Mouse (Mus musculus) heart, adult 2 months (tissue): ENCODE measurements around the gene Iqschfp.

ENCODE experiments used
- CTCF ChIP-seq: fragments of 200-600 bp; IDR thresholded peaks from 2 replicates; pipeline ENCODE4 v1.8.1; 2022; ENCODE audit warnings: antibody characterized with exemption, mild to moderate bottlenecking, moderate library complexity
- EP300 ChIP-seq: fragments of 200-500 bp; IDR thresholded peaks from 2 replicates; pipeline ENCODE4 v1.6.1; 2011; ENCODE audit warnings: low read depth, low read length, control low read depth; ENCODE audit not compliant: insufficient read depth
- POLR2A ChIP-seq: fragments of 200-500 bp; IDR thresholded peaks from 2 replicates; pipeline ENCODE4 v1.6.1; 2011; ENCODE audit warnings: mild to moderate bottlenecking, low read depth, low read length, control low read depth; ENCODE audit not compliant: insufficient read depth

GRCm38 (mm10) chr3:68638703-68639102, 746.7 kb downstream of the Iqschfp start:
- no peak for TF ChIP-seq CTCF
- TF ChIP-seq POLR2A: no peak
- TF ChIP-seq EP300: no peak
